Mouse (Mus musculus) heart, postnatal 25 days (tissue): ENCODE data around the gene Ethe1. TPM values are rescaled to one million over a fixed set of nuclear protein-coding genes. Genes with fewer than 3 reads are reported as not detected.

Experiments
- DNase-seq: peaks from one replicate; pipeline ENCODE4 v3.0.0; 2022; ENCODE audit warnings: low spot score
- intact Hi-C: fragments of 180-260 bp; cut with DNase I; formaldehyde crosslinking; loops from one replicate; pipeline ENCODE4 v1.15.1; 2025
- total RNA-seq, 2 experiments: library from RNA; stranded (reverse); gene quantifications; 2 replicates each; pipeline ENCODE4 v1.2.3; 2021

Ethe1 gene
- total RNA-seq, 2 experiments from 2014 or later: 44.6 to 49.1 TPM

DNA sequence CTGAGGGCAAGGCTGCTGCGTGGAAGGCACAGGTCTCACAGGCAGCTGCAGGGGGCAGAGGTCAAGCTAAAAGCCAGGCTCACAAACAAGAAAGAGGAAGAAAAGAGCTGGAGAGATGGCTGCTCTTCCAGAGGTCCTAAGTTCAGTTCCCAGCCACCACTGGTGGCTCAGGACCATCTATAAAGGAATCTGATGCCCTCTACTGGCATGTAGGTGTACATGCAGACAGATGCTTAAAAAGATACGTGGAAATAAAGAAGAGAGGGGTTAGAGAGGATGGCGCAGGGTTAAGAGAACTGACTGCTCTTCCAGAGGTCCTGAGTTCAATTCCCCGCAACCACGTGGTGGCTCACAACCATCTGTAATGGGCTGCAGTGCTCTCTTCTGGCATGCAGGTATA is 14.9 kb upstream of the Ethe1 start:
- intact Hi-C loops: no loop called here
- no peak for DNase-seq

DNA sequence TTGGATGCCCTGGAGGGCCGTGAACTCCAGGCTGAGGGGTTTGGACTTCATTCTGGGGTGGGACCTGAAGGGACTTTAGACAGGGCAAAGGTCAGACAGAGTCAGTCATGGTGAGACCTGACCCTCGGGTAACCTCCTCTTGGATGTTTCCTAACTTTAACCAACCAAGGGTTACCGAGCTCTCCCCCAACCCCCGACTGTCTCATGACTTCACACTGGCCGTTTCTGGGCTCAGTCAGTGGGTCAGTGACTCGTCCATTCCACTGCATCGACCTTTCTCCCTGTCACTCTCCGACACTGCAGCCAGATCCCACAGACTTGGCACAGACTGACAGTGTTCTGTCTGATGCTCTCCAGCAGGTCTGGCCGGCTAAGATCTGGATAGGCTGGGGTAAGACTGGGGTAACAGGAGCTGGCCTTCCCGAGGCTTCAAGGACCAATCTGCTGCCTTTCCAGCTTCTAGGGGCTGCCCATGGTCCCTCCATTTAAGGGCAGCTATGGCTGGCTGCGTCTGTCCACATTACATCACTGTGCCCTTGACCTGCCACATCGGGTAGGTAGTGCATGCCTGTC is 13.0 kb upstream of the Ethe1 start:
- intact Hi-C loops: no loop called here
- no peak for DNase-seq

GRCm38 (mm10) chr7:24577811-24578210 is 9.5 kb upstream of the Ethe1 start:
- DNase-seq: no peak
- intact Hi-C loops: no loop called here

- intact Hi-C loops: no loop called here
These were observed 2.5 kb upstream of the Ethe1 start for GRCm38 (mm10) chr7:24584876-24585275.

DNA sequence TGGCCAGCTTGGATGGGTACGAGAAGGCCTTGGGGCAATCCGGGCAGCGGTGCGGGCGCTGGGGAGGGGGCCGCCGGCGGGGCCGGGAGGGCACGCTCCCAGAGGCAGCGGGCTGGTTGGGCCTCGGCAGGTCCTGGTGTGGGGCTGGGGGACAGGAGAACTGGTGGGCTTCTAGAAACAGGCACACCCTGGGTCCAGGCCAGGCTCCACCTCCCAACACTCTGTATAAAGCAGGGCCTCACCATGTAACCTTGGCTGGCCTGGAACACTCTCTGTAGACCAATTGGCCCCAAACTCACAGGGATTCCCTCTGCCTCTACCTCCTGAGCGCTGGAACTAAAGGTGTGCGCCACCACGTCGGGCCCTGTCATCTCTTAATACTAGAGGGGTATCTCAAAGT is 1.3 kb upstream of the Ethe1 start:
- no peak for DNase-seq
- intact Hi-C loops: no loop called here

More at GRCm38 (mm10) chr7:24584876-24585275, 2.5 kb upstream of the Ethe1 start:
- DNase-seq: no peak

DNA sequence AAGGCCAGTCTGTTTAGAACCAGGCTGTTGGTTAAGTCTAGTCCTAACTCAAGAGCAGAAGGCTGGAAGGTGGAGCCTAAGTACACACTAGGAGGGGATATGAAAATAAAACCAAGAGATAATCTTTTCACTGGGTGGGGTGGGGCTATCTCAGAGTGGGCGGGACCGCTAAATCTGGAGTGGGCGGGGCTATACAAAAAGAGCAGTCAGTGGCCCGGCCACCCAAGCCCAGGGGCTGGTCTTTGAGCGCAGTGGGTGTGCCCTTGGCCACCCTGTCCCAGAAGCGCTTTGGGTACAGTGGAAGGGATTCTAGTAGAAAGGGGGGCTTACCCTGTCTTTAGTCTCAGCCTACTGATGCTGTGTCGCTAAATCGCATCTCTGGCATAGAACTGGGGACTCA is 515 bp upstream of the Ethe1 start:
- DNase-seq: no peak
- intact Hi-C loops: no loop called here

DNA sequence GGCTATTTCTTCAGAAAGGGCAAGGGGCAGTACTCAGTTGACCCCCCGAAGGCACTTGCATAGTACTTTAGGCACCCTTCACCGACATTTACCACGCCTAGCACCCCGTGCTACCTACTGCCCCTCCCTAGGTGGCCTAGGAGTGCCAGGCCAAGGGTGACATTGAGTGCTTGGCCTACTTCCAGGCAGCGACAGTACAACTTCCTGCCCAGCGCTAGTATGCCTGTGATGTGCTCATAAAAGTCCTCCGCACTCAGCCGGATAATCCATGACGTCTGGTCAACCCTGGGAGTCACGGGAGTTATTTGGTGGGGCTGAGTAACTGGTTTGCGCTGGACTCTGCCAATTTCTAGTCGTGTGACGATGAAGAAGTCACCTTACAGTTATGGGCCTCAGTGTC is 993 bp downstream of the Ethe1 start:
- intact Hi-C loops: no loop called here
- DNase-seq: no peak

DNA sequence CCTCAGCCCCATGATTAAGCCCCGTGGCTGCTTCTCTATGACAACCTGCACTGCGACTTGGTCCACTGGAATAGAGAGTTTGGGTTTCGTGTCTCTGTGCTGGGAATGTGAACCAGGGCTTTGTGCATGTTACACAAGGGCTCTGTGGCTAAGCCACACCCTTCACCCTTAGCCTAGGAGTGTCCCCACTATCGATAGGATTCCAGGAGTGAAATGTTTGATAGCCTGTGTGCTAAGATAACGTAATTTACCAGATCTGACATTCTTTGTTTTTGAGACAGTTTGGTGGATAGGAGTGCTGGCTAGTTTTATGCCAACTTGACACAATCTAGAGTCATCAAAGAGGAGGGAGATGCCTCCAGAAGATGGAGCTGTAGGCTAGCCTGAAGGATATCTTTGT is 4.4 kb downstream of the Ethe1 start:
- intact Hi-C loops: no loop called here

DNA sequence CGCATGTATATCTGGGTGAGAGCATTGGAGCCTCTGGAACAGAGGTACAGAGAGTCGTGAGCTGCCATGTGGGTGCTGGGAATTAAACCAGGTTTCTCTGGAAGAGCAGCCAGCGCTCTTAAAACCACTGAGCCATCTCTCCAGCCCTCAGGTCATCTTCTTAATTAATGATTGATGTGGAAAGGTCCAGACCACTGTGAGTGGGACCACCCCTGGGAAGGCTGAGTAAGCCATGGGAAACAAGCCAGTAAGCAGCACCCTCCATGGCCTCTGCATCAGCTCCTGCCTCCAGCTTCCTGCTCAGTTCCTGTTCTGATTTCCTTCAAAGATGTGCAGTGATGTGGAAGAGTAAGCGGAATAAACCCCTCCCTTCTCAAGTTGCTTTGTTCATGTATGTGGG is 4.8 kb downstream of the Ethe1 start:
- no peak for DNase-seq
- intact Hi-C loops: no loop called here

More for the DNA sequence above, 4.4 kb downstream of the Ethe1 start:
- DNase-seq: no peak

DNA sequence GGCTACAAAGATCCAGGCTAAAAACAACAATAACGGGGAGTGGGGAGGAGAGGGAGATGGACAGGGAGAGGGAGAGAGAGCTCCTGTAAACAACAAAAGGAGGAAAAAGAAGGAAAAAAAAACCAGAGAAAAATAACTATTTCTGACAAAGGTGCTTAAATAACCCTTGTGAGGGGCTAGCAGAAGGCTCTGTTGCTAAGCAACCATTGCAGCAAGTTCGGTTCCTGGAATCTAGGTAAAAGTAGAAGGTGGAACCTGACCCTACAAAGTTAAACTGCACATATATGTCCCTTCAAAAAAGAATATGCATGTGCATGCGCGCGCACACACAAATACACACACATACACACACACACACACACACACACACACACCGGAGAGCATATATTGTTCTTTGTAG is 5.4 kb downstream of the Ethe1 start:
- no peak for DNase-seq
- intact Hi-C loops: no loop called here

DNA sequence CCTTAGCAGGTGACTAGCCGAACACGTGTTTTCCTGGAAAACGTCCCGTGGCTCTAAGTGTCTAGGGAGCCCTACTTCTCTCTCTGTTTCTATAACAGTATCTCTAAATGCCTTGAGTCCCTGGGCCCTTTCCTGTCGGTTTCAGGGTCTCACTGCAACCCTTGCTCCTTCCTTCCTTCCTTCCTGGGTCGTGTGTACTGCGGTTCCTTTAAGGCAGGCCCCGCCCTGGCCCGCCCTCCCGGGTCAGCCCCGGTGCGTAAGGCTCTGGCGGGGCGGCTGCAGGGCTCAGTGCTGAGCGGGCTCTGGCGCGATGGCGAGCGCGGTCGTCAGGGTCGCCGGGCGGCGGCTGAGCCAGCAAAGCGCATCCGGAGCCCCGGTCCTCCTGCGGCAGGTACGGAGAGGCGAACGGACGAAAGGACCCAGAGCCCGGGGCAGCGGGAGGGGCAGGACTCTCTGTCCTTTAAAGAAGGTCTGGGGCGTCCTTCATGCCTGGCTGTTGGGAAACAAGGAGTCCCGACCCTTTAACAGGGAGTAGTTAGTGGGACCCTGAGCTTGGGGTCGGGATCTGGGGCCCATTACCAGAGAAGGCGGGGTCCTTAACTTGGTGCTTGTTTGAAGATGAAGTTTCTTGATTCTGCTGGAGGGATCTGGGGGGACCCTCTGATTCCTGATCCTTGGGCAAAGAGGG is 6.4 kb downstream of the Ethe1 start:
- peak; percentile 49 for DNase-seq
- intact Hi-C loops: no loop called here

DNA sequence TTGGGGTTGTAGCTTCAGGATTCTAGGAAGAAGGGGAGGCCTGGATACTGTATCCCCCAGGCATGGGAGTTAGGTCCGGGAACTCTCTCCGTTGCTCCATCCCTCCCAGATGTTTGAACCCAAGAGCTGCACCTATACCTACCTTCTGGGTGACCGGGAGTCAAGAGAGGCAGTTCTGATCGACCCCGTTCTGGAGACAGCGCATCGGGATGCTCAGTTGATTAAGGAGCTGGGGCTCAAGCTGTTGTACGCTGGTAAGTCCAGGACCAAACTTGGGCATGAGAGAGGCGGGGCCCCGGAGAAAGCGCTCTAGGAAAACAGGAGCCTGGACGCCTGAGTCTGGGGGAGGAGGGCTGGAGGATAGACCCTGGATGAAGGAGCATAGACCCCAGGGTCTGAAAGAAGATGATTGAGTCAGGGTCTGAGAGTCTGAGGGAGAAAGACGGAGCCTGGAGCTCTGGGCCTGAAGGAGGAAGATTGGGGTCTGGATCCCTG is 7.0 kb downstream of the Ethe1 start:
- intact Hi-C loops: no loop called here
- DNase-seq: no peak

DNA sequence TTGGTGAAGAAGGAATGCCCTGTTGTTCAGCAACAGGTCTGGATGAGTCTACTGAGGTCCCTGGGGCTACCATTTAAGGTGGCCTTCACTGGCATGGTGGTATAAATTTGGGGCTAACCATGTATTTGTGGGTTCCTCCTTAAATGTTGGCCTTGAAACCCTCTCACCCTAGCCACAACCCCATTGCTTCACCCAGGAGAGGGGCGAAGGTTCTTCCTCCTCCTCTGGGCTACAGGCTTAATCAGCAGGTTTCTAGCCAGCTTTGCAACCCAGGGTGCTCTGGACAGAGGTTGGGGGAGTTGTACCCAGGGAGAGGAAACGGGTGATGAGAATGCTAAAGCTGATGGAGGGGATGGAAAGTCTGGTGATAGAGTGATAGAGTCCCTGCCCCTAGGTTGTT is 8.1 kb downstream of the Ethe1 start:
- intact Hi-C loops: no loop called here
- no peak for DNase-seq

DNA sequence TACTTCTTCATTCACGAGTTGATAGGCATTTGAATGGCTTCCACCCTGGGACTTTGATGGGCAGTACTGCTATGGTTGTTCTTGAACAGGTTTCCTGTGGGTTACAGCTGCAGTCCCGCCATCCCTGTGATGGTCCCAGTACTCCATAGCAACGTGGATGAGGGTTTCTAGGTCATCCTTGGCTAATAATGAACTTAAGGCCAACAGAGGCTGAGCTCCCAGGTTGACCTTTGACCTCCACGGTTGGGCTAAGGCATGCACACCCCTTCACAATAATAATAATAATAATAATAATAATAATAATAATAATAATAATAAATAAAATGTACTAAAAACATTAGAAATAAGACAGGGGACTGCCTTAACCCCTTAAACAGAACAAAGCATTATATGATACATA is 10.8 kb downstream of the Ethe1 start:
- intact Hi-C loops: no loop called here
- DNase-seq: no peak

DNA sequence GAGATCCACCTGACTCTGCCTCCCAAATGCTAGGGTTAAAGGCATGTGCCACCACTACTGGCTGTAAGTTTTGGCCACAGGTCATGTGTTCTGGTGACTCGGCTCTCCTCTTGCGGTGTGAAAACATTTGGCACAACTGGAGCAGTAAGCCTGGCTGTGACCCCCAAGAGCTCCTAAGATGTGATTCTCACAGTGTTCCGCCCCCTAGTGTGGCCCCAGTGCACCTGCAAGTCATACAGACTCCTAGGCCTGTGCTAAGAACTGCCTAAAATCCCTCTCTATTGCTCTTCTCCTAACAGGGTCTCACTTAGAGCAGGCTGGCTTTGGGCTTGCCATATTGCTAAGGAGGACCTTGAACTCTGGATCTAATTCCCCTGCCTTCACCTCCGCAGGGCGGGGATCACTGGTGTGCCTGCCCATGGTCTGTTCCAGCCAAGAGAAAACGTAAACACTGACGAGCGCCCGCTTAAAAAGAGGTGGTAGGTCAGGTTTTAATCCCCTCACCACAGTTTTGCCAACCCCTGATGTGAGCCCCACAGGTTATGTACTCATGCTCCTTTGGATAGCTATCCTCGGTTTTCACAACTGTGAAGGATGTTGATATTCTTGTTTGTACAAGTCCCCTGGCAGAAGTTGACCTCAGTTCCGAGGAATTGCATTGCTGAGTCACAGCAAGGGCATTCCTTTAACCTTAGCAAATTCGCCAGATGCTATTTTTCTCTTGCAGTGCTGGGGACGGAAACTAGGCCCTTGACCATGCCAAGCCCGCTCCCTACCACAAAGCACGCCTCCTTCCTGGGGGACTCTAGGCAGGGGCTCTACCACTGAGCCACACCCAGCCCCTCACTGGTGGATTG is 12.1 kb downstream of the Ethe1 start:
- no peak for DNase-seq
- intact Hi-C loops: loop anchor here (2.0 kb wide), 1 partner anchor 53 kb away; no protein-coding TSS in a partner anchor

- intact Hi-C loops: loop anchor here (2.0 kb wide), 1 partner anchor 52 kb away; no protein-coding TSS in a partner anchor
These were observed 13.7 kb downstream of the Ethe1 start for GRCm38 (mm10) chr7:24600941-24601597.

DNA sequence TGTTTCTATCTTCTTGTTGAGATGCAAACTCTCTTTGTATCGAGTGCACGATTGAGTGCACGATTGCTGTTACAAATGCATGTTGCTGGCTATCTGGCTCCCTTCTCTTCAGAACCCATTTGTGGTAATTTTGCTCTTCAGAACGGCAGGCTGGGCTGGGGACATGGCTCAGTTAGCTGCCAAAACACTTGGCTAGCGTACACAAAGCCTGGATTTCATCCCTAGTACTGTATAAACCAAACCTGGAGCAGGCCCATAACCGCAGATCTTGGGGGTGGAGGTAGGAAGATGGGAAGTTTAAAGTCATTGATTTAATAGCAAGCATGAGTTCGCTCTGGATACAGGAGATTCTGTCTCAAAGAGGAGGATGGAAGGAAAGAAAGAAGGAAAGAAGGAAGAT is 18.2 kb downstream of the Ethe1 start:
- intact Hi-C loops: no loop called here
- DNase-seq: no peak

More at GRCm38 (mm10) chr7:24600941-24601597, 13.7 kb downstream of the Ethe1 start:
- DNase-seq: peak; percentile 80

DNA sequence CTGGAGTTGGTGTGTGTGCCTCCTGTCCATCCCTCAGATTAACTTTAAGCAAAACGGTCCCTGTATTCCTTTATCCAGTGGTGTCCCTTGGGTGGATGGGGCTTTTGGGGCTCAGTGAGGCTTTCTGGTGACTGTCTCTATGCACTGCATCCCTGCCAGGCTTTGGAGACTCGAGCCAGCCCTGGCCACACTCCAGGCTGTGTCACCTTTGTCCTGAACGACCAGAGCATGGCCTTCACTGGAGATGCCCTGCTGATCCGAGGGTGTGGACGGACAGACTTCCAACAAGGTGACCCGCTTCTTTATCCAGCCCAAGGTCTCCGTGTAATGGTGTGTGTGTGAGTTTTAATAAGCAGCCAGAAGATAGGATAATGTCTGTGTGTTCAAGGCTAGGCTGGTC is 18.7 kb downstream of the Ethe1 start:
- no peak for DNase-seq
- intact Hi-C loops: no loop called here

GRCm38 (mm10) chr7:24608017-24608416 is 20.7 kb downstream of the Ethe1 start:
- no peak for DNase-seq
- intact Hi-C loops: no loop called here

DNA sequence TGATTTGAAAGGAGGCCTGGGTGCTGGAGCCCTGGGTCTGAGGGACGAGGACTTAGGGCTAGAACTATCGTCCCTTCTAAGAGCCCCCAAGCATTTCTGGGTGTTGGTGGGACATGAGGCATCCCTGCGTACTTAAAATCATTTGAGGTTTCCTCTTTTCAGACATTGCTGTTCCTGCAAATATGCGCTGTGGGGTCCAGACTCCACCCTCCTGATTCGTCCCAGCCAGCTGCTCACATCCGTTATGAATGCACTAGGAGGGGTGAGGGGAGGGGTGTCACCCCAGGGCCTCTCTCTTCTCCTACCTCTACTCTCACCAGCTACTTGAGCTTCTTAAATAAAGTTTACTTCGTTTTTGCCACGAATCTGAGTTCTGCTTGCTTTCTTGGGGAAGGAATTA is 21.2 kb downstream of the Ethe1 start:
- DNase-seq: no peak
- intact Hi-C loops: no loop called here
